Mouse (Mus musculus) hematopoietic multipotent progenitor cell, adult 10-12 weeks (in vitro differentiated cells): ENCODE measurements around the gene Muc2. TPM values are rescaled to one million over a fixed set of nuclear protein-coding genes. Genes with fewer than 3 reads are reported as not detected.

Source experiments
- polyA plus RNA-seq: library from polyadenylated mRNA; stranded (reverse); fragments of >175 nt; gene quantifications from 2 replicates; pipeline ENCODE4 v1.2.3, GENCODE M21; 2012; ENCODE audit warnings: low replicate concordance

Gene Muc2
- 0.03 and 0.10 TPM in 2 replicates for polyA plus RNA-seq

DNA sequence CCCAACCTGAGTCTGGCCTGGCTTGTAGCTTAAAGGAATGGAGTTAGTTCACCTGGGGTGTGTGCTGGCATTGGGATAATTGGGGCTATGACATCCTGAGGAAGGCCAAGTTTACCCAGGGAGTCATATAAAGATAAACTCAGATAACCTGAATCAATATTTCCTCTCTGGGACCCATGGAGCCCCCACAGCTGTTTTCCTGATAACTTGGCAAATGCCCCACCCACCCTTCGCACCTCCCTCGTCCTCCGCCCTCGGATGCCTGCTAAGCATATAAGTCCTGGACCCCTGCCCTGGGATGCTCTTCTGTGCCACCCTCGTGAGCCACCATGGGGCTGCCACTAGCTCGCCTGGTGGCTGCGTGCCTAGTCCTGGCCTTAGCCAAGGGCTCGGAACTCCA is at the start of gene Muc2:
Gene Muc2 (plus strand): TSS at position 301 of the 400 bp plus-strand sequence.

DNA sequence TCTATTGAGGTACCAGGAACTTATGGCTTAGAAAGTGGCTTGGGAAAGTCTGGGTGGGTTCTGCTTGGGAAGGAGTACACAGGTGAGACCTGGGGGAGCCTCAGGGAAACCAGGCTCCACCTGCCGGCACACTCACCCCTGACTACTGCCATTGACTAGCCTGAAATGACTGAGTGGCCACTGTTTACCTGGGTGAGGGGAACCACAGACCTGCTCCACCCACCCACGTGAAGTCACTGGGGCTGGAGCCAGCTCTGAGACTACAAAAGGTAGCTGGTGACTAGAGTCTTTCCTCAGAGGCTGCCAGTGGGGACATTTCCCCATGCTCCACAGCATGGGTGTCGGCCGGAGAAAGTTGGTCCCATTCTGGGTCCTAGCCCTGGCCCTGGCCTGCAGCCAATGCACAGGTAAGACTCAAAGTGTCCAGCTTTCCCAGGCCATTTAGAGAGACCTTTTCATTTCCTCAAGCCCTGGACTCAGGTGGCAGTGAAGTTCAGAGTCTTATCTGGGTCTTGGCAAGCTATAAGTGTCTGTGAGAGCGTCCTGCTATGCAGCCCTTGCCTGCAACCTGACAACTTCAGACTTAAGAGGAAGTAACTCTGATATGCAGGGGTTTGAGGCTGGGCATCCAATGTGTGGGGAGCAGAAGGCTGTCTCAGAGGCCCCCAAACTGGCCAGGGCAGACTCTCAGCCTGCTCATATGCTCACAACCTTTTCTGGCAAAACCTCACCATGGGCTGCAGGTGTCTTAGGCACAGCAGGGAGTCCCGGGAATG is 98.7 kb downstream of the Muc2 start, which contains the start of gene Muc5ac:
Gene Muc5ac (plus strand): TSS at position 296 of the 776 bp plus-strand sequence.

Other genes with a start within 250 kb of the Muc2 start
- gene Pidd1, start 246.3 kb upstream of the Muc2 start, polyA plus RNA-seq: 11.3 and 32.9 TPM in 2 replicates
- gene Rplp2, start 243.0 kb upstream of the Muc2 start, polyA plus RNA-seq: 3,922 and 5,182 TPM in 2 replicates
- gene Pnpla2, start 235.1 kb upstream of the Muc2 start, polyA plus RNA-seq: 122 and 166 TPM in 2 replicates
- 4.4 and 5.5 TPM in 2 replicates for gene Cracr2b, start 229.2 kb upstream of the Muc2 start, polyA plus RNA-seq
- gene Cd151, start 222.9 kb upstream of the Muc2 start, polyA plus RNA-seq: 7.4 and 23.0 TPM in 2 replicates
- 22.1 and 24.5 TPM in 2 replicates for gene Polr2l, start 215.2 kb upstream of the Muc2 start, polyA plus RNA-seq
- gene Tspan4, start 215.1 kb upstream of the Muc2 start, polyA plus RNA-seq: 5.9 and 14.9 TPM in 2 replicates
- gene Chid1, start 150.5 kb upstream of the Muc2 start, polyA plus RNA-seq: 11.4 and 11.9 TPM in 2 replicates
- gene Ap2a2, start 128.2 kb upstream of the Muc2 start, polyA plus RNA-seq: 28.5 and 29.5 TPM in 2 replicates
- 0.01 TPM in 2 replicates for gene Muc6, start 35.0 kb upstream of the Muc2 start, polyA plus RNA-seq
- gene Muc5ac, start 98.6 kb downstream of the Muc2 start, polyA plus RNA-seq: 0.02 TPM in 1 of 2 replicates, not detected in the other
- gene Muc5b, start 148.7 kb downstream of the Muc2 start, polyA plus RNA-seq: not detected in 2 replicates
- 46.2 and 87.7 TPM in 2 replicates for gene Tollip, start 228.2 kb downstream of the Muc2 start, polyA plus RNA-seq